Mouse (Mus musculus) testis, adult 2 months (tissue): Measurements from ENCODE around the gene Cdyl2. TPM values are rescaled to one million over a fixed set of nuclear protein-coding genes. Genes with fewer than 3 reads are reported as not detected.

Experiments used
- H3K27ac ChIP-seq: fragments of 200-500 bp; 2 replicates; pipeline ENCODE4 v1.5.1; 2012; ENCODE audit warnings: low read depth, low read length; ENCODE audit not compliant: control insufficient read depth, insufficient read depth
- H3K27me3 ChIP-seq: fragments of 200-500 bp; 2 replicates; pipeline ENCODE4 v1.6.1; 2012; ENCODE audit warnings: mild to moderate bottlenecking, low read length, moderate library complexity; ENCODE audit not compliant: control insufficient read depth, insufficient read depth
- H3K36me3 ChIP-seq: fragments of 200-500 bp; 2 replicates; pipeline ENCODE4 v1.6.1; 2012; ENCODE audit warnings: mild to moderate bottlenecking, low read length; ENCODE audit not compliant: control insufficient read depth, insufficient read depth
- H3K4me1 ChIP-seq: fragments of 200-500 bp; 2 replicates; pipeline ENCODE4 v1.6.1; 2012; ENCODE audit warnings: low read length; ENCODE audit not compliant: control insufficient read depth, insufficient read depth
- H3K4me3 ChIP-seq: fragments of 200-500 bp; 2 replicates; pipeline ENCODE4 v1.5.1; 2012; ENCODE audit warnings: low read depth, mild to moderate bottlenecking, low read length, moderate library complexity, mixed read lengths; ENCODE audit not compliant: control insufficient read depth
- CTCF ChIP-seq: fragments of 200-500 bp; IDR thresholded peaks from 2 replicates; pipeline ENCODE4 v1.5.1; 2012; ENCODE audit warnings: low read depth, mild to moderate bottlenecking, inconsistent platforms, low read length, moderate library complexity; ENCODE audit not compliant: control insufficient read depth, insufficient read depth, insufficient replicate concordance
- POLR2A ChIP-seq: fragments of 200-500 bp; IDR thresholded peaks from 2 replicates; pipeline ENCODE4 v1.6.1; 2012; ENCODE audit warnings: low read depth, mild to moderate bottlenecking, inconsistent platforms, low read length, moderate library complexity; ENCODE audit not compliant: control insufficient read depth
- polyA plus RNA-seq: library from polyadenylated mRNA; depleted of rRNA; stranded (reverse); fragments of >200 nt; gene quantifications from 2 replicates; pipeline ENCODE4 v1.2.3, GENCODE M21; 2012

Gene Cdyl2
- polyA plus RNA-seq, 1 experiment, result 11.9 TPM

GRCm38 (mm10) chr8:116635261-116635660 is 97.5 kb downstream of the Cdyl2 start:
- no peak for TF ChIP-seq POLR2A
- TF ChIP-seq CTCF, result no peak
- H3K27ac ChIP-seq, result no peak overlapping the region
- no peaks in the 10 kb centered on the region for H3K36me3 ChIP-seq
- H3K4me1 ChIP-seq, result peaks cover 15% of the 10 kb centered on the region
- H3K4me3 ChIP-seq, result no peak overlapping the region
- H3K27me3 ChIP-seq, result no peaks in the 10 kb centered on the region

GRCm38 (mm10) chr8:116634436-116634835 is 98.4 kb downstream of the Cdyl2 start:
- H3K4me1 ChIP-seq, result peaks cover 22% of the 10 kb centered on the region
- H3K27ac ChIP-seq, result no peak overlapping the region
- no peaks in the 10 kb centered on the region for H3K36me3 ChIP-seq
- no peak for TF ChIP-seq POLR2A
- no peak for TF ChIP-seq CTCF
- H3K4me3 ChIP-seq, result no peak overlapping the region
- no peaks in the 10 kb centered on the region for H3K27me3 ChIP-seq

- Histone ChIP-seq H3K36me3 (no peaks in the 10 kb centered on the region), H3K4me3 (no peak overlapping the region), H3K27ac (no peak overlapping the region), H3K4me1 (peaks cover 22% of the 10 kb centered on the region), H3K27me3 (no peaks in the 10 kb centered on the region)
- TF ChIP-seq POLR2A (no peak), CTCF (no peak)
Observed at GRCm38 (mm10) chr8:116633470-116634150, 99.2 kb downstream of the Cdyl2 start.

GRCm38 (mm10) chr8:116630066-116630465 is 102.7 kb downstream of the Cdyl2 start:
- no peak for TF ChIP-seq CTCF
- no peak for TF ChIP-seq POLR2A
- no peak overlapping the region for H3K4me3 ChIP-seq

GRCm38 (mm10) chr8:116628975-116629374 is 103.8 kb downstream of the Cdyl2 start:
- Histone ChIP-seq H3K4me3 (no peak overlapping the region), H3K36me3 (no peaks in the 10 kb centered on the region), H3K27me3 (no peaks in the 10 kb centered on the region), H3K27ac (no peak overlapping the region), H3K4me1 (peaks cover 22% of the 10 kb centered on the region)
- no peak for TF ChIP-seq CTCF

More at GRCm38 (mm10) chr8:116630066-116630465, 102.7 kb downstream of the Cdyl2 start:
- no peak overlapping the region for H3K27ac ChIP-seq
- H3K4me1 ChIP-seq, result peaks cover 22% of the 10 kb centered on the region
- H3K27me3 ChIP-seq, result no peaks in the 10 kb centered on the region
- H3K36me3 ChIP-seq, result no peaks in the 10 kb centered on the region

- TF ChIP-seq POLR2A (no peak), CTCF (no peak)
- Histone ChIP-seq H3K27ac (no peak overlapping the region), H3K4me3 (no peak overlapping the region), H3K4me1 (peaks cover 19% of the 10 kb centered on the region), H3K27me3 (no peaks in the 10 kb centered on the region), H3K36me3 (no peaks in the 10 kb centered on the region)
Observed at GRCm38 (mm10) chr8:116627854-116628479, 104.8 kb downstream of the Cdyl2 start.

GRCm38 (mm10) chr8:116623591-116623990 is 109.2 kb downstream of the Cdyl2 start:
- H3K4me1 ChIP-seq, result no peaks in the 10 kb centered on the region
- H3K27me3 ChIP-seq, result no peaks in the 10 kb centered on the region
- H3K27ac ChIP-seq, result no peak overlapping the region
- H3K36me3 ChIP-seq, result no peaks in the 10 kb centered on the region
- TF ChIP-seq CTCF, result no peak
- no peak for TF ChIP-seq POLR2A
- H3K4me3 ChIP-seq, result no peak overlapping the region

- TF ChIP-seq CTCF, result no peak
- TF ChIP-seq POLR2A, result no peak
- H3K27me3 ChIP-seq, result no peaks in the 10 kb centered on the region
- no peak overlapping the region for H3K27ac ChIP-seq
Observed at GRCm38 (mm10) chr8:116622326-116622725, 110.5 kb downstream of the Cdyl2 start.

More at GRCm38 (mm10) chr8:116622326-116622725, 110.5 kb downstream of the Cdyl2 start:
- no peak overlapping the region for H3K4me3 ChIP-seq
- H3K36me3 ChIP-seq, result no peaks in the 10 kb centered on the region
- H3K4me1 ChIP-seq, result no peaks in the 10 kb centered on the region
